Mouse (Mus musculus) embryo, embryonic 9.5 days (tissue): ENCODE results near the gene Fam71e2.
"Not testable (repeated sequence)": the region's sequence is repeated elsewhere in the genome, so short reads cannot be mapped to it uniquely, and the experiment has no call there.

Experiments
- DNase-seq: peaks from one replicate; pipeline ENCODE4 v3.0.0-alpha.2; 2017; ENCODE audit errors: extremely low spot score

The Fam71e2 gene

GRCm38 (mm10) chr7:4771202-4771601, at the start of gene Fam71e2:
TSS of gene Fam71e2 (minus strand) at chr7:4771302.
- no peak for DNase-seq

DNA sequence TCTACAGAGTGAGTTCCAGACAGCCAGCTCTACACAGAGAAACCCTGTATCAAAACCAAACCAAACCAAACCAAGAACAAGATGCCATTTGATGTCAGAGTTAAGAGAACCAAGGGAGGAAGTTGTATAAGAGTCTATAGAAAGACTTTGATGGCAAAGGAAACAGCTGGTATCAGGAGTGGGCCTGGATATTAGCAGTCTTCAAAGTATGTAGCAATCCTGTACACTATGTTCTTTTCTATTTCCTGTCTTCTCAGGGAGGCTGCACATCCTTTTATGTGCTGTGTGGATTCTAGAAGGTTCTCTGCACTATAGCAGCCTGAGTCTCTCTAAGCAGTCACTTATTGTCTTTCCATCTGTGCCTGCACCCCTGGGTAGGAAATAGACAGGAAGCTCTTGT, 45.5 kb upstream of the Fam71e2 start:
- no peak for DNase-seq

GRCm38 (mm10) chr7:4813105-4813791, 42.1 kb upstream of the Fam71e2 start:
- DNase-seq, result no peak

DNA sequence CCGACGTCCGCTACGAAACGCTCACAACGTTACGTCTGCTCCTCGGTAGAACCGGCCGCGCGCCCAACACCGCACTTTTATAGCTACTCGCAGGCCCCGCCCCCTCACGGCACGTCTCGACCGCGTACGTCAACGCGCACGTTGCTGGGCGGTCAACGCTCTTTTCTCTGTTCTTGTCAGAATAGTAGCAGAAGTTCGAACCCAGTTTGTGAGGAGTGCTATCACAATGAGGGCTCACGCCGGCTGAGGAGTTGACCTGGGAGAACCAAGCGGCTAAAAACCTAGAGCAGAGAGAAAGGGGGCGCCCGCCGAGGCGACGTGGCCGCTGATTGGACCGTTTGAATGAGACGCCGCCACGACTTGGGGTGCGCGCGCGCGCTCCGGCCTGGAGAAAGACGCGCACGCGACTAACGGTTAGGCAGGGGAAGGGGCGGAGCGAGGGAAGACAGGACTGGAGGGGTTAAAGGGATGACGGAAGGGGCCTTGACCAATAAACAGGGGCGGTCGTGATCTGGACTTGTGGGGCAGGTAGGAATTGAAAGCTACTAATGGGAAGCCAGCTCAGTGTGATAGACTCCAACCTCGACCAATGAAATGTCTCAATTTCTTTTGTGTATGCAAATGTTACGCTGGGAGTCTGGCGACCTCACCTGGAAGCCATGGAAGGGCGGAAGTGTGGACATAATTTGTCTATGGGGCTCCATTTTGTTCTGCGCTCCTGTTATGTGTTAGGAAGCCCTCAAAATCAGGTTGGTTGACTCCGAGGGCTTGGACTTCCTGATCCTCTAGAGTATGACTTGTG, 41.4 kb upstream of the Fam71e2 start, which contains the start of gene Ube2s:
Gene Ube2s (minus strand): TSS at position 288 of the 802 bp plus-strand sequence.
- DNase-seq, result peak; percentile 99

GRCm38 (mm10) chr7:4811842-4812302, 40.8 kb upstream of the Fam71e2 start:
- no peak for DNase-seq

DNA sequence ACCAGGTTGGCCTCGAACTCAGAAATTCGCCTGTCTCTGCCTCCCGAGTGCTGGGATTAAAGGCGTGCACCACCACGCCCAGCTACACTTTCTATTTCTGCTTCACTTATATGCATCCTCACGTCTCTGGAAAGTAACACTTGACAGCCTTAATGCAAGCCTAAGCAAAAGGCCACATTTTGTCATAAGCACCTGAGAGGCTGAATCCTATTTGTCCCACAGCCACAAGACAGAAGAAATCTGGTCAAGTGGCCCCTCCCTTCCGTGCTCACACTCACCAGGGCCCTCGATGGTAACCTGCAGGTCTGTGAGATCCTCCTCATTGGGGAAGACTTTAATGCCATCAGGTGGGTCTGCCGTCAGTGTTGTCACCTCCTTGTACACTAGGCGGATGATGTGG, 40.0 kb upstream of the Fam71e2 start:
- not testable (repeated sequence) for DNase-seq

GRCm38 (mm10) chr7:4806716-4807115, 35.6 kb upstream of the Fam71e2 start:
- peak; percentile 42 for DNase-seq

- DNase-seq, result no peak
Observed at GRCm38 (mm10) chr7:4802247-4802646, 31.1 kb upstream of the Fam71e2 start.

GRCm38 (mm10) chr7:4795767-4796433, 24.8 kb upstream of the Fam71e2 start:
- DNase-seq, result peak; percentile 54

- no peak for DNase-seq
Observed at GRCm38 (mm10) chr7:4794631-4795168, 23.6 kb upstream of the Fam71e2 start.

GRCm38 (mm10) chr7:4793674-4794073, 22.6 kb upstream of the Fam71e2 start:
- DNase-seq, result no peak

DNA sequence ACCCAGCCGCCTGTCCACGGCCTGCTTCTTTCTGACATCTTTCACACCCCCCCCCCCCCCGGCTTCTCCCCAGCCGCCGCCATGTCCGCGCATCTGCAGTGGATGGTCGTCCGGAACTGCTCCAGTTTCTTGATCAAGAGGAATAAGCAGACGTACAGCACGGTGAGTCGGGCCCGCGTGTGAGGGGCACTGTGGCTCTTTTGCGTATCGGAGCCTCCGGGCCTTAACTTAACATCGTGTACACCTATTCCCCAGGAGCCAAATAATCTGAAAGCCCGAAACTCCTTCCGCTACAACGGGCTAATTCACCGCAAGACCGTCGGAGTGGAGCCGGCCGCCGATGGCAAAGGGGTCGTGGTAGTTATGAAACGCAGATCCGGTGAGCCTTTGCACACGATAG, 22.1 kb upstream of the Fam71e2 start:
- not testable (repeated sequence) for DNase-seq

- peak; percentile 94 for DNase-seq
Observed at GRCm38 (mm10) chr7:4792278-4793212, 21.4 kb upstream of the Fam71e2 start, which contains the start of gene Rpl28. TSS of gene Rpl28 (plus strand) at chr7:4792874.

- DNase-seq, result peak; percentile 42
Observed at GRCm38 (mm10) chr7:4789436-4789935, 18.4 kb upstream of the Fam71e2 start, which contains the start of gene Tmem238. TSS of gene Tmem238 (minus strand) at chr7:4789656.

- peak; percentile 75 for DNase-seq
Observed at GRCm38 (mm10) chr7:4788499-4789435, 17.7 kb upstream of the Fam71e2 start.

GRCm38 (mm10) chr7:4783667-4784268, 12.7 kb upstream of the Fam71e2 start:
- no peak for DNase-seq

DNA sequence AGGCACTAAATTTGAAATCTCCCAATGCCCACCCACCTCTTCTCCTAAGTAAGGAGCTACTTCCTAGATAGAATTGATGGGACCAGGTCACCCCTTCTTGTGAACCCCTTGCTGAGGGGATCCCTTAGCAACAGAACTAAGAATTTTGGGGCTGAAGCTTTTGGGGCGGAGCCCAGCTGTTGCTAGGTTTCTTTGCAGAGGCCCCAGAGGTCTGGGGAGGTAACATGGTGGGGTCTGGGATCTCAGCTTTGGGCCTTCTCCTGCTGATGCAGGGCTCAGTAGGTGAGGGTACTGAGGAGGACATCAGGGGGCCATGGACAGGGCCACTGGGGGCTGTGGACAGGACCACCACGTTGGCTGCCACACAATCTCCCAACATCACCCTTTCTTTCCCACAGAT, 11.7 kb upstream of the Fam71e2 start, which contains the start of the genes Il11 and Tmem190:
Gene Il11 (minus strand): TSS at position 101 of the 400 bp plus-strand sequence.
Gene Tmem190 (plus strand): TSS at position 179 of the 400 bp plus-strand sequence.
- no peak for DNase-seq

DNA sequence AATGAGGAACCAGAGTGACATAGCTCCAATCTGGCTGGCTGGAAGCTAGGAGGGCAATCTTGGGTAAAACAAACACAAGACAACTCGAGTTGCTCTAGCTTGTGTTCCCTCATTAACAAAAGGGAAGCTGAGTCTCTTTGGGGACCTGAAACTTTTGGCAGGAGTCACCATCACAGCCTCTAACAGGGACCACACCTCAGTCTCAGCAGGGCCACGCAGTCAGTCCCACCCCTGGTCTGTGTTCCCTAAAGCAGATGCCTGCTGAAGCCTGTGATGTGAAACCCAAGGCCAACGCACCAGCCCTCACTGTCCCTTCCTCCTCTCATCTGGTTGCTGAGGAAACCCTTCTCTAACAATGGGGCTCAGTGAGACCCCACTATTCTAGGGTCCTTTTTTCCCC, 11.0 kb upstream of the Fam71e2 start:
- DNase-seq, result no peak

DNA sequence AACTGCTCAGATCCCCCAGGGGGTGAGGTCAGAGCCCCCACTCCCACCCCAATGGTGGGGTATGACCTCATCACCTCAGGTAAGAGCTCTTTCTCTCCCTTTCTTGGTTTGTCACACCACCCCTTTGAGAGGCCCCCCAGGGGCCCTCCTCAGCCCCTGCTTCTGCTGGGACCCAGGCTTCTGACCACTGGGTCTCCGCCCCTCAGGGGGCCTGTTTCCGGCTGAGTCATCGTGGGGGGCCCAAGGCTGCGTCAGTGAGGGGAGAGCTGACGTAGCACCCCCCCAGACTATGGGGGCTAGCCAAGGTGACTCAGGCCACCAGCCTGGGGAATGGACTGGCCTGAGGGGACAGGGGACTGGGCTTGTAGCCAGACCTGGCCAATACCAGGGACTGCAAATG, 8.8 kb upstream of the Fam71e2 start:
- DNase-seq, result no peak
